Mouse (Mus musculus): ENCODE measurements around the gene BC028528.
A peak's percentile ranks its signal among the peaks of the same experiment; 100 is the strongest.
"Not testable (repeated sequence)": the region's sequence is repeated elsewhere in the genome, so short reads cannot be mapped to it uniquely, and the experiment has no call there.

The BC028528 gene

DNA sequence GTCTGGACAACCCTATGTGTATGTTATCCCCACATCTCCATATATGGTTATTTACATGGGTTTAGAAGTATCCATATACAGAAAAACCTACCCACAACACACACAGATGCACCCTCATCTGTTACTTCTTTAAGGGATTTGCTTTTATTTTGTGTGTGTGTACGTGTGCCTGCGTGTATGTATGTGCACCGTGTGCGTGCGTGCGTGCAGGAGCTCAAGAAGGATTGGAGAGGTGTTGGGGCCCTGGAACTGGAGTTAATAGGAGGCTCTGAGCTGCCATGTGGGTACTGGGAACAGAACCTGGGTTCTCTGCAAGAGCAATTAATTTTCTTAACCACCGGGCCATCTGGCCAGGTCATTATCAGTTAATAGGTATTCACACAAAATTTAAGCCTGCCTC is 19.8 kb downstream of the BC028528 start:
- no peak for DNase-seq (ENCODE audit: low spot score)

DNA sequence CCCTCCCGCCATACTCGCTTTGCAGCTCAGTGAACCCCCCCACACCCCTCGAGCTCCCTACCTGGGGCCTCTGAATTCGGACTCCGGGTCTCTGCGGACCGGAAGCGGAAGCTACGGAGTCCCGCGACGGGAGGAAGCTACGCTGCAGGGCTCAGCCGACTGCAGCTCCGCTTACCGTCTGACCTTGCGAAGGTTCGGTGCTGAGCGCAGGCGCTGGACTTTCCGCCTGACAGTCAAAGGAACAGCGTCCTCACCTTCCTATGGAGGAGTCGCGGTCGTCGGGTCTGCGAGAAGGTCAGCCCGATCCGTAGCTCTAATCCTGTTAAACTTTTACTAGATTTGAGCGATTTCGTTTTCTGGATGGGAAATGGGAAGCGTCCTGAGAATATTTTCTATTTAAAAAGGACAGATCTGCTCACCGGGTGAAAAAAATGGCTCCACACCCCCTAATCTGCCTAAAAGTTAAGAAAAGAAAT is 20.4 kb downstream of the BC028528 start, which contains the start of gene Mrps21:
TSS of gene Mrps21 (minus strand) at position 128 of the 476 bp plus-strand sequence.
- DNase-seq (ENCODE audit: low spot score): peak; percentile 80

DNA sequence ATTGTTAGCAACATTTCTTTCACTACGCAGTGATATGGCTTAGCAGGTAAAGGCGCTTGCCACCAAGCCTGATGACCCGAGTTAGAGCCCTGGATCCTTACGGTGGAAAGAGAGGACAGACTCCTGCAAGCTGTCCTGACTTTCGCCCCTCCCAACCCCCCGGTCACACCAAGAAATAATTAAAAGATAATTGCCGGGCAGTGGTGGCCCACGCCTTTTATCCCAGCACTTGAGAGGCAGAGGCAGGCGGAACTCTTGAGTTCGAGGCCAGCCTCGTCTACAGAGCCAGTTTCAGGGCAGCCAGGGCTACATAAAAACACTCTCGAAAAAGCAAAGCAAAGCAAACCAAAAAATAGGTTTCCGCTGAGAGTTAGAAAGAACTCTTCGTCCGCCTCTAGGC is 20.8 kb downstream of the BC028528 start:
- no peak for DNase-seq (ENCODE audit: low spot score)

DNA sequence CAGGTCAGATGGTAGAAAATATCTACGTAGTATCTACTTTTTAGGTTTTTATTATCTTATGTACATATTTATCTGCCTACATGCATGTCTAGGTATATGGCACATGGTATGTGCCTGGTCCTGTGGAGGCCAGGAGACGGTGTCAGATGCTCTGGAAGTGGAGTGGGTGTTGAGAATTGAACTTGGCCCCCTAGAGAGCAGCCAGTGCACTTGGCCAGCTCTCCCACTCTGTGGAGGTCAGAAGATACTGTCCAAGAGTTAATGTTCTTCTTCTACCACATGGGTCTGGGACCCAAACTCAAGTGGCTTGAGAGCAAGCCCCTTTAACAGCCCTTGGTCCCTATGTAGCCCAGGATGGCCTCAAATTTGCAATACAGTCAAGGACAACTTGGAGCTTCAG is 24.4 kb downstream of the BC028528 start:
- no peak for DNase-seq (ENCODE audit: low spot score)

DNA sequence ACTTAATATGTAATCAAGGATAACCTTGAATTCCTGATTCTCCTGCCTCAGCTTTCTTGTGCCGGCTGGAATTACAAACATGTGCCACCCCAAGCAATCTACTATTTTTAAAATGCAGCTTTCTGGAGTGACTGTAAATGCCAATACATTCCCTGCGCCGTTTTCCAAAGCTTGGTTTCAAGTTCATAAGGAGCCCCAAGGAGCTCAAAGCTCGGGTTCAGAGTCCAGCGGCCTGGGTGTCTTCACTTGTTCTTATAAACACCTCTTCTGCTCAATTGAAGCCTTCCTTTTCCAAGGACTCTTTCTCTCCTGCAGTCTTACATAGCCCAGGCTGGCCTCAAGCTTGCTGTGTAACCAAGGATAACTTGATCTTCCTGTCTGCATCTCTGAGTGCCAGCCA is 25.7 kb downstream of the BC028528 start:
- DNase-seq (ENCODE audit: low spot score): no peak

DNA sequence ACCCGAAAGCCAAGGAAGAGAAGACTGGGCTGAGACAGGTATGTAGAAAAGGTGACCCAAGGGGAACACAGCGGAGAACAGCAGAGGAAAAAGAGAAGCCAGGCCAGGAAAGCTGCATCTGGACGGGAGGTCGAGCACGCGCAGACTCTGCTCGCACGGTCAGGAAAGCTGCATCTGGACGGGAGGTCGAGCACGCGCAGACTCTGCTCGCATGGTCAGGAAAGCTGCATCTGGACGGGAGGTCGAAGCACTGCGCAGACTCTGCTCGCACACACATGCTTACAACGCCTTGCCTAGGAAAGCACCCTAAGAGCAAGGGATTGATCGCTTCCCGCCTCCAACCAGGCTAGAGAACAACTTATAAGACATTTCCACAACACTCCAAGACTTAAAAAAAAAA is 26.2 kb downstream of the BC028528 start:
- no peak for DNase-seq (ENCODE audit: low spot score)

DNA sequence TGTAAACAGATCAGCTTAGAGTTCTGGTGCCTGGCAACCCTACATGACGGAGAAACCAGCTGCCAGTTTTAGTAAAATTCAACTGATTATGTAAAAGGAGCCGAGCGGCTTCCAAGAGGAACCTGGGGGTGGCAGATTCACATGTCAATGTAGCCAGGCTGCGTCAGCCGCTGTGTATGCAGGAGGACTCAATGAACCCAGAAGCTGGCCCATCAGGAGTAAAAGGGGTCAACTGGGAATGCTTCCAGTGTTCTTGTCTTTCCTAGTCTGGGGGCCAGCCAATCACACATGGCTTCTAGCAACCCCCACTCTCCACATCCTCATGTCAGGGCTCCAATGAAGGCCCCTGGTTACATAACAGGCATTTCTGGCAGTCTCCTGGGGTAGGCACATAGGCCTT is 26.8 kb downstream of the BC028528 start:
- DNase-seq (ENCODE audit: low spot score): no peak

DNA sequence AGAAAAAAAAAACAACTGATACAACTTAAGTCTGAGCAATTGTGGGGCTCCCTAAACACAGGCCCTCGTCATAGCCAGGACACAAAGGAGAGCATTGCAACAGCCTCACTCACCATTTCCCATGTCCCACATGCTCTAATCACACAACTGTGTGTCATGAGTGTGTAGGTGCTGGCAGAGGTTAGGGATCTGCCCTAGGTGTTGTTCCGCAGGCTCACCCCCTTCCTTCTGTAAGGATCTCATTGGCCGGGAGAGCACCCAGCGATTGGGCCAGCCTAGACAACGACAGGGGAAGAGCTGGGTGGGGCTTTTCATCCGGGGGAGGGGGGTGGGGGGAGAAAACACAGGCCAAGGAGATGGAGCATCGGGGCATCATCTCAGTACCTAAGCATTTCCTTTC is 28.2 kb downstream of the BC028528 start:
- no peak for DNase-seq (ENCODE audit: low spot score)

DNA sequence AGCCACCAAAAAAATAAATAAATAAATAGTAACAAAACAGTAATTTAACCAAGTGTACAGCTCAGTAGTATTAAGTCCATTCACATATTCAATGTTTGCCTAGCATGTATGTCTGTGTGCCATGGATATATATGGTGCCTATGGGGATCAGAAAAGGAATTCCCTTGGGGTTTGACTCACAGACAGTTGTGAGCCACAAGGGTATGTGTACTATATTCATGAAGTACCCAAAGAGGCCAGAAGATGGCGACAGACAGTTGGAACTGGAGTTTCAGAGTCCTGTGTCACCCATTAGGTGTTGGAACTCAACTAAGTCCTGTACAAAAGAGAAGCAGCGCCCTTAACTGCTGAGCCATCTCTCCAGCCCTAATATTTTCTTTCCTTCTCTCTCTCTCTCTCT is 30.0 kb downstream of the BC028528 start:
- peak; percentile 90 for DNase-seq (ENCODE audit: low spot score)

DNA sequence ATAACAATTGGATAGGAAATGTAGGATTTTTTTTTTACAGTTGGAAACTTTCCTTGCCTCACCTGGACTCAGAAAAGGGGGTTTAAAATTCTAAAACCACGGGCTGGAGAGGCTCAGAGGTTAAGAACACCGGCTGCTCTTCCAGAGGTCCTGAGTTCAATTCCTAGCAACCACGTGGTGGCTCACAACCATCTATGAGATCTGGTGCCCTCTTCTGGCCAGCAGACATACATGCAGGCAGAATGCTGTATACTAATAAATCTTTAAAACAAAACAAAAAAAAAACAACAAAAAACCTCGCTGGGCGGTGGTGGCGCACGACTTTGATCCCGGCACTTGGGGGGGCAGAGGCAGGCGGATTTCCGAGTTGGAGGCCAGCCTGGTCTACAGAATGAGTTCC is 30.6 kb downstream of the BC028528 start:
- no peak for DNase-seq (ENCODE audit: low spot score)

DNA sequence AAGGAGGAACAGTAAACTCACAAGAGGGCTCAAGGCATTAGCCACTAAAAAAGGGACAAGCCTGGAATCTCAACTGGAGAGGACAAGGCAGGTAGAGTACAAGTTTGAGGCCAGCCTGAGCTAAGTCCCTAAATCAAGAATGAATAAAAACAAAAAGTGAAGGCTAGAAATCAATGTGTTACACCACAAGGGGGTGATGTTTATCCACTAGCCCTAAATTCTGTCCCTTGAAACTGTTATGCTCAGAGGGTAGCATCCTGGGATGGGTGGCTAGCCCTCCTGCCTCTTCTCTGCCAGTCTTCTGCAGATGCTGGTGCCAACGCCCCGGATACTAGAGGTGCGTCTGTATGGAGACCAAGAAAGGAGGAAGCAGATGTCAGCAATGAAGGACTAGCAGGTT is 31.5 kb downstream of the BC028528 start:
- DNase-seq (ENCODE audit: low spot score): no peak

DNA sequence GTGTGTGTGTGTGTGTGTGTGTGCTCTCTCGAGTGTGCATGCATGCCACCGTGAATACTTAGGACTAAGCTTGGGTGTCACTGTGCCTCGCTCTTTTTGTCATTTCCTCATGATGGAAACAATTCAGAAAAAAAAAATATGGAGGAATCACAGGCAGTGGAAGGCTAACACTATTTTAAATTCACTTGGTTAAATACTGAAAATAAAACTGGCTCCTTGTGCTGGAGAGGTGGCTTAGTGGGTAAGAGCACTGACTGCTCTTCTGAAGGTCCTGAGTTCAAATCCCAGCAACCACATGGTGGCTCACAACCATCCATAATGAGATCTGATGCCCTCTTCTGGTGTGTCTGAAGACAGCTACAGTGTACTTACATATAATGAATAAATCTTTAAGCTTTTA is 33.5 kb downstream of the BC028528 start:
- not testable (repeated sequence) for DNase-seq (ENCODE audit: low spot score)

DNA sequence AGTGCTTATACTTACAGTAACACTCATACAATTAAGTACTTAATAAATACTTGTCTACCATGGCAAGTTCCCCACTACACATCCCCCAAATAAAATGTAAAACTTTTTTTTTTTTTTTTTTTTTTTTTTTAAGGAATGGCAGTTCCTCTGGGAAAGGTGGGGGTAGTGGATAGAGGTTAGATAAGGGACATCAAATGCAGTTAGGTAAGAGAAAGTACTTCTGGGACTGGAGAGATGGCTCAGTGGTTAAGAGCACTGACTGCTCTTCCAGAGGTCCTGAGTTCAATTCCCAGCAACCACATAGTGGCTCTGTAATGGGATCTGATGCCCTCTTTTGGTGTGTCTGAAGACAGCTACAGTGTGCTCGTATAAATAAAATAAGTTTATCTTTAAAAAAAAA is 34.8 kb downstream of the BC028528 start:
- not testable (repeated sequence) for DNase-seq (ENCODE audit: low spot score)

DNA sequence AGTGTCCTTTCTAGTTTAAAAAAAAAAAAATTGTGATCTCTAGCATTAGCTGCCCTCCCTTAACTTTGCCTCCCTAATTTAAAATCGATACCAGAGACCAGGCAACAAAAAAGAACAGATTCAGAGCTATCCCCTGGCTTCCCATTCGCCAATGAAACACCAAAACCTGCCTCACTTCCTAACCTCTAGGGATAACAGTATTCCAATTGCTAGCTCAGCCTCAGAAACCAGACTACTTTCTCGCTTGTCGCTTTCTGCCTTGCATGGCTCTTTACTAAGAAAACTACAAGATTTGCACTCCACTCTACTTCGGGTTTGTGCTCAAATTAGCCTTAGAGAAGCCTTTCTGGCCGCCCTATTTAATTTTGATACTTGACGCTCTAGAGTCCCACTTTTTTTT is 35.7 kb downstream of the BC028528 start:
- DNase-seq (ENCODE audit: low spot score): no peak

DNA sequence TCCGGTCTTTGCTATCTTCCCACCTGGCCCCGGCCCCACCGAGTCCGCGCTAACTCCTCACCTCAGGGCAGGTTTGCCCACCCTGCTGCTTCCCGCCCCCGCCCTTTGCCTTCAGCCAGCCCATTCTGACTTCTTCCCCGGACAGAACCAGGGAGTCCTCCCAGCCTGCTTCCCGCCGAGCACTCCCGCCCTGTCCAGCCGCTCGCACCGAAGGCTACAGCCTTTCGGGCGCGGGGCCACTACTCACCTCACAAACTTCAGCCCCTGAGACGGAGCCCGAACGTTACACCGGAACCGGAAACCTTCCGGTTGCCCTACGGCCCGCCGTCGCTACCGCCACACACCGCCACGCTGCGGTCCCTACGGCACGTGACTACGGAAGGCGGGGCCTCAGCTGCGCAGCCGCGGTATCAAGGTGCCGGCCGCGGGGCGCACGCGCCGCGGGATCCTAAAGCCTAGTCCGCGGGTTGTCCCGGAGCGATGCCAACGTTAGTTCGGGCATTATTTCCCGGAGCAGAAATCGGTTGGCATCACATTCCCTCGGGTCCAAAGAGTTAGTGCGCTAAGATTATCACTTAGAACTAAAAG is 36.2 kb downstream of the BC028528 start, which contains the start of gene Prpf3:
TSS of gene Prpf3 (minus strand) at position 384 of the 588 bp plus-strand sequence.
- peak; percentile 90 for DNase-seq (ENCODE audit: low spot score)

DNA sequence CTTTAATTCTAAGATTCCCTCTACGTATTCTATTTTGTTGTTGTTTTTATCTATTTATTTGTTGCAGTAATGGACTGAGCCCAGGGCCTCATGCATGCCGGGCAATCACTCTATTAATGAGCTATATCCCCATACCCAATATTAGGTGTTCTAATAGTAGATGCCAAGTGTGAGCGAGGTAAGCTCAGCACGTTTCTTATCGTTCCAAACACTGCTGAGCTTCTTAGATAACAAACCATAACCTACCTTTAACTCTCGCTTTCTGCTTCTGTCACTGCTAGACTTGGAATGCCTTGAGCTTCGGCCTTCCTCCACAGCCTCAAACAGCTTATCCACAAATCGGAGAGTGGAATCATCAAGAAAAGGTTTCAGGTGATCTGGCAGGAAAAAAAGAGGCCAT is 40.5 kb downstream of the BC028528 start:
- DNase-seq (ENCODE audit: low spot score): no peak

DNA sequence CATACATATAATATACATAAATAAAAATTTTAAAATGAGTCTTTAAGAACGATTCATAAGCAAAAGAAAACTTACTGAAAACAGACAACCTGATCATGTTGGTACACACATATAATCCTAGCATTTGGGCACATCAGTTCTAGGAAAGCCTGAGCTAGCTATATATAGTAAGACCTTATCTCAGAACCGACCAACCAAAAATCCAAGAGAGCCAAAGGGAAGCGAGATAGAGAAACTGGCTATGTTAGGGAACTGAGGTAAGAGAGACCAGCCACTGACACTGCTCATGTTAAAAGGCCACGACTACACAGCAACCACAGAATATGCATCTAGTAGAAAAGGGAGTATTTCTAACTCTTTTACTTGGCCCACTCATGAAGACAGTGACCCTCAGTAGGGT is 41.2 kb downstream of the BC028528 start:
- DNase-seq (ENCODE audit: low spot score): no peak

DNA sequence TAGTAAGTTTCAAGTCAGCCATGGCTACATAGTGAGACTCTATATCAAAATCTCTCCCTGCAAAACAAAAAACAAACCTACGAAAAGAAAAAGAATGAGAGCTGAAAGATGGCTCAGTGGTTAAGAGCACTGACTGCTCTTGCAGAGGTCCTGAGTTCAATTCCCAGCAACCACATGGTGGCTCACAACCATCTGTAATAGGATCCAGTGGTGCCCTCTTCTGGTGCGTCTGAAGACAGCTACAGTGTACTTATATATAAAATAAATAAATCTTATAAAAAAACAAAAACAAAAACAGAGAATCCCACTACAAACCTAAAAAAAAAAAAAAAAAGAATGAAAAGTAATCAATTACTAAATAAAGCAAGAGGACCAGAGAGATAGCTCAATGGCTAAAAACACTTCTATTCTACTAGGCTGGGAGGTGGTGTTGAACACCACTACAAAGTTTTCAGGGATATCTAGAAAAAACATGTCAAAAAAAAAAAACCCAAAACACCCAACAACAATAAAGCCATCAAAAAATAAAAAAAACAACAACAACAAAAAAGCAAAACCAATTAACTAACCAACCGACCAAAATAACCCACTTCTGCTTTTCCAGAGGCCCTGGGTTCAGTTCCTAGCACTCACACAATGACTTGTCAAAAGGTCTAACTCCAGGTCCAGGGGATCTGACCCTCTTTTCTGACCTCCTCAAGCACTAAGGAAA is 49.1 kb downstream of the BC028528 start:
- no peak for DNase-seq (ENCODE audit: low spot score)

DNA sequence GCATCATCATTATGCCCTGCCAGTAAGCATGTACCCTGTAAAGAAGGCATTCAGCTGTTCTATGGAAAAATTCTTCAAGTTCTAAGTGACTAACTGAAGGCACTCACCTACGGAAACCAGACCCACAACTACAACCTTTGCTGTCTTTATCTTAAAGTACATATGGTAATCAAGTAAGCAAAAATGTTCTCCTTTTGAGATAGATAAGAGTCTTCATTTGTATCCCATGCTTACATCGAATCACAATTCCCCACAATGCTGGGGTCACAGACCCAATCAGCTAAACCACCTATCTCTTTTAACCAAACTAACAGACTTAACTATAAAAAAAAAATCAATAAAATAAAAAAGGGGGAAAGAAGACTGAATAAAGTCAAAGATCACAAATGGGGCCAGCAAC is 52.6 kb downstream of the BC028528 start:
- DNase-seq (ENCODE audit: low spot score): no peak
